Mouse (Mus musculus) kidney, postnatal 25 days (tissue): ENCODE data around the gene Sgcg.
A peak's percentile ranks its signal among the peaks of the same experiment; 100 is the strongest.

Experiments
- DNase-seq, 2 experiments: peaks; one replicate each; pipeline ENCODE4 v3.0.0; 2021; ENCODE audit warnings: mixed read lengths in 2 of 2

Sgcg gene

DNA sequence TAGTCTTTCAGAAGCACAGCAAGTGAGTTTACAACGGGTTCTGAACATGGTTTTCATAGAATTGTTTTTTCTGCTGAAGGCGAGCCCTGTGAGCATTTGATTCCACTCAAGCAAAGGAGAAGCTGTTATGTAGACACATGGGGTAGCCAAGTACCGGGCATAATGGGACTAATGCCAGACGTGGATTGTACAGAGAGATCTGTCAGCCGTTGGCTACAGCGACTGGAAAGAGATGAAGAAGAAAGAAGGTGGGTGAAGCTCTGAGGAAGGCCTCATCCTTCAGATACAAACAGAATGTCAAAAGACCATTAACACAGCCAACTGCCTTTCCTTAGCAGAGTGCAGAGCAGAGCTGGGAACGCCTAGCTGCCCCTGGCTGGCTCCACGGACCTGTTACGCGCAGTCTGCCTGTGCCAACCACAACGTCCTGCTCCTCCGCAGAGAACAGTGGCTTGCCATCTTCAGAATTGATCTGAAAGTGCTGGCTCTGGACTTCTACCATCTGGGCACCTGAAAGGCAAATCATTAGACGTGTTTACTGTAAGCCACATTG, 26.2 kb downstream of the Sgcg start:
- no peak for DNase-seq

DNA sequence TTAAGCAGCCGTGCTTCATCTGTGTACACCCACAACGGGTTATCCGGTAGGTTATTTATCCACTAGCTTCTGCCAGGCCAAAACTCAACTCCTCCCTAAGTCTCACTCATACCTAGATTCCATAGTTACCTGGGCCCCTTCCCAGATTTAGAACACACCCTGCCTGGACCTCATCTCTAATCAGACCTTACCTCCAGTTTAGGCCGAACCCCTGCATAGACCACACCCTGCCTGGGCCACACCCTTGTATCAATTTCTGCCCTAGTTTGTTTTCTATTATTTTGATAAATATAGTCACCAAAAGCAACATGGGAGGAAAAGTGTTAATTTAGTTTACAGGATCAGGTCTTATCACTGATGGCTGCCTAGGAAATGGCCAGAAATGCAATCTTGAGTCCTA, 28.1 kb downstream of the Sgcg start:
- DNase-seq = no peak

DNA sequence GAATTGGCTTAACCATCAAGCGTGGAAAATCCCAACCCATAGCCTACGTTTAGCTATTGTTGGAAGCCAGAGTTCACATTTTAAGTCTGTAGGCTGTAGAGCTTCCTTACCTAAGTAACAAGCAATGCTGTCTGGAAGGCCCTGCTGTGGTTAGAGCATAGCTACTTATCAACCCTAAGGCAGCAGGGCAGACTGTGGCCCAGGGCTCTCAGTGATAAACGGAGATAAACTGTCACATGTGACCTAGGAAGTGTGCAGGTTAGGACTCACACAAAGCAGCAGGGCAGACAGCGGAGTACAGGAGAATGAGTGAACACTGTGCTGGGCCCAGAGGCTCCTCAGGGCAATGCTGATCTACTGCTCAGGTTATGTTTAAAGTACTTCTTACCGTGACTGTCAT, 28.5 kb downstream of the Sgcg start:
- DNase-seq = no peak

DNA sequence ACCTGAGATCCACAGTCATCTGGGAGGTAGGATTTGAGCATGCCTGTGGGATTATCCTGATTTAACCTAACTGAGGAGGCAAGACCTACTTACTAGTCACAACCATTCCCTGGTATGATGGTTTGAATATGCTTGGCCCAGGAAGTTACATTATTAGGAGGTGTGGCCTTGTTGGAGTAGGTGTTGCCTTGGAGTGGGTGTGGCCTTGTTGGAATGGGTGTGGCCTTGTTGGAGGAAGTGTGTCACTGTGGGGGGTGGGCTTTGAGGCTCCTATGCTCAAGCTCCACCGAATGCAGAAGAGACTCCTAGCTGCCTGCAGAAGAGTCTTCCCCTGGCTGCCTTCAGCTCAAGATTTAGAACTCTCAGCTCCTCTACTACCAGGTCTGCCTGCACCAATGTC, 32.1 kb downstream of the Sgcg start:
- DNase-seq = no peak

DNA sequence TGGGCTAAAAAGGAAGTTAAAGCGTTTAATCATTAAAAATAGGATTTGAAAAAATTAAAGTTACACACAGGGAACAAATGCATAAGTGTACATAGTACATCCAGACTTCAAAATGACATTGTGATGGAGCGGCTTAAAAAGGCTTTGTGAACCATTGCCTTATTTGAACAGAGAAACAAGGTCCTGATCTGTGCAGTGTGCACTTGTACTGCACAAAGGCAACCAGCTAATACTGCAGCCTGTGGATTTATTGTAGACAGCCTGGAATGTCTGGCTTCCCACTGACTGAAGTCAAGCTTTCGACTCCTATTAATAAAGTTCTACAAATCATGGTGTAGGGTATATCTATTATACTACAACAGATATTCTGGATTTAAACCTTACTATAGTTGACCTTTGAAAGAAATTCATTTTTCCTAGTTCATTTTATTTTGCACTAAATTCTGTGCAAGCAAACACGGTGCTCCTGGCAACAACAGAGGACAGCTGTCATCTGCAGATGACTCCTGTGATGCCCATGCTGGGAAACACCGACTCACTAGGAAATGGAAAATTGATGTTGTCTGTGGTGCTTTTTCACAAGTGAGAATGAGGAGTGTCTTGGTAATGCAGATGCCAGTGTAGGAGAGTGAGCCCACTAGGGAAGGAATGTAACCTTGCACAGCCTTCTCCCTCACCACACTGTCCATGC, 33.8 kb downstream of the Sgcg start:
- DNase-seq = no peak

DNA sequence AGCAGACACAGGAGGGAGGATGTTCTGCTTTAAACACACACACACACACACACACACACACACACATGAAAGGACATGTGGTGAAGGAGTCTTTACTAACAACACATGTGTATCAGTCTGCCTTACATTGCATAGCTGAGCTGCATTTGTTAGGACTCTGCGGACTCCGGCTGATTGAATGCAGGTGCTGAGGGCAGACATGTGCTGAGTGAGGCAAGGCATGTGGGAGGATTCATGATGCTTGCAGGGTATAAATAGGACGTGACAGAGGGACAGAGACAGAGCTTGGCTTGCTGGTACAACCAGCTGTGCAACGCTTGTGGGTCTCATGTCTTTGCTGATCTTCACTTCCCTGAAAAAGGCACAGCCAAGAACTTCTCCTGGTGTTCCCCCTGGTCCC, 34.5 kb downstream of the Sgcg start:
- DNase-seq = no peak

DNA sequence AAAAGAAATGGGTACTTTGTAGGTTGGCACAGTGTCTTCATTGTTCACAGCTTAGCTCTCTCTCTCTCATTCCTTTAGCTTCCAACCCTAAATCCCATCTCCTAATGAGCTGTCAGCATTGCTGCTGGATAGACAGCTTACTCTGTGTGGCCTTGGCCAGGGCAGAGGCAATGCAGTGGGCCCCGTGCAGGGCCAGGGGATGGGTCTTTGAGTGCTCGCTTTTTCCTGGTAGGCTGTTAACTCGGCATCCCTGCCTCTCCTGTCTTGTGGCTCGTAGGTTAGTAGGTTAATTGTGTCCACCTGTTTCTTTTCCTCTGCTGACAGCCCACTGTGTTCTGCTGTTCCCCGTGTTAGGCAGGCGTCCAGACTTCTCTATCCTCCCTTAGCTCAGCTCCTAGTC, 35.8 kb downstream of the Sgcg start:
- DNase-seq = no peak

DNA sequence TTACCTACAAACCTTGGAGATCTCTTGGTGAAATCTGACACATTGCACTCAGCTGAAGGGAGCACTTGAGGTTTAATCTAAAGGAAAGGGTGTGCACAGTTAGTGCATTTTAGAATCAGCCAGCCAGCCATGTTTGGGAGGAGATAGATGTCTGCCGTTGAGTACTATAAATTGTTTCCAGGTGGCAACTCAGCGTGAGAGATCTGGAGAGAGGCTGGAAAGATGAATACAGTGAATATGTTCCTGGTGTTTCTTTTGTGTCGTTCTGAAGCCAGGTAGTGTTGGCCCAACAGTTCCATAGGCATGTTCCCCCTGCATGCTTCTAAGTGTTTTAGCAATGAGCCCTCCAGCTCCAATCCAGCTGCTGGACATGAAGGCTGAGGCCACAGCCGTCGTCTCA, 37.1 kb downstream of the Sgcg start:
- DNase-seq = no peak

DNA sequence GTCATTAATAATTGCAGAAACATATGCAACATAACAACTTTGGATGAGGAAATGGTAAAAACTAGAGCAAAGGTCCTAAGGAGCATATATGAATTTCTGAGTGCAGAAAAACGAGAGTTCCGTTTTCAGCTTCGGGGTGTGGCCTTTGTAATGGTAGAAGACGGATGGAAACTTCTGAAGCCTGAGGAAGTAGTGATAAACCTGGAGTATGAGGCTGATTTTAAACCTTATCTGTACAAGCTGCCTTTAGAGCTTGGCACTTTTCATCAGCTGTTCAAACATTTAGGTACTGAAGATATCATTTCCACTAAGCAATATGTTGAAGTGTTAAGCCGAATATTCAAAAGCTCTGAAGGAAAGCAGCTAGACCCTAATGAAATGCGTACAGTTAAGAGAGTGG, 46.5 kb downstream of the Sgcg start:
- no peak for DNase-seq

DNA sequence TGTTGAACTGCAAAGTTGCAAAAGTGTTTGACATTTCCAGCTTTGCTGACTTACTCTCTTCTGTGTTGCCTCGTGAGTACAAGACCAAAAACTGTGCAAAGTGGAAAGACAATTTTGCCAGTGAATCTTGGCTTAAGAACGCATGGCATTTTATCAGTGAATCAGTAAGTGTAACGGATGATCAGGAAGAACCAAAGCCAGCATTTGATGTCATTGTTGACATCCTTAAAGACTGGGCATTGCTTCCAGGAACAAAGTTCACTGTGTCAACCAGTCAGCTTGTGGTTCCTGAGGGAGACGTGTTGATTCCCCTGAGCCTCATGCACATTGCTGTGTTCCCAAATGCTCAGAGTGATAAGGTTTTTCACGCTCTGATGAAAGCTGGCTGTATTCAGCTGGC, 48.2 kb downstream of the Sgcg start:
- no peak for DNase-seq

DNA sequence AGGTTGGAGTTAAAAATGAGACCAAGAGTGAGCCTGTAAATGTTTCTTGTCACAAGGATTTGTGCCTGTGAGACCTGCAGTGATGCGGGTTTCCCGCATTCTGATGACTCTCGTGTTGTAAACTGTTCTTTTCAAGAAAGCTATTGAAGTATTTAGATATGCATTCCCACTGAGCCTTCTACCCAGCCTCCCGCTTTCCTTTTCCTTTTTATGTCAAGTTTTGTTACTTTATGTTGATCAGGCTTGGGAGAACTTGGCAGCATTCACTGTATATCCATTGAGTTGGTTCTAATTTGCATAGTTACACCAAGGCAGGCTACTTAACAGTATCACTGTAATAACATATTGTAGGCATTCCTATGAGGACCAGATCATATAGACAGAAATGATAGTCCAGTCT, 63.9 kb downstream of the Sgcg start:
- no peak for DNase-seq

DNA sequence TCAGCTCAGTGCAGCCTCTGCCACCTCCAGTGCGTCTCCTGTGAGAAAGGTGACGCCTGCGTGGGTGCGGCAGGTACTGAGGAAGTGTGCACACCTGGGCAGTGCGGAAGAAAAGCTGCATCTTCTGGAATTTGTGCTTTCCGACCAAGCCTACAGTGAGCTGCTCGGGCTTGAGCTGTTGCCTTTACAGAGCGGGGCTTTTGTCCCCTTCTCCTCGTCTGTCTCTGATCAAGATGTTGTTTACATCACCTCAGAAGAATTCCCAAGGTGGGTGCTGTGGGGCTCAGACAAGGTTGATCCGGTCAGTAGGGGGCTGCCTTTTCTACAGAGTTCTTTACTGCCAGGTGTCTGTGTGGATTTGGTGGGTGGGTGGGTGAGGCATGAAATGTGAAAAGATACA, 66.0 kb downstream of the Sgcg start:
- no peak for DNase-seq

DNA sequence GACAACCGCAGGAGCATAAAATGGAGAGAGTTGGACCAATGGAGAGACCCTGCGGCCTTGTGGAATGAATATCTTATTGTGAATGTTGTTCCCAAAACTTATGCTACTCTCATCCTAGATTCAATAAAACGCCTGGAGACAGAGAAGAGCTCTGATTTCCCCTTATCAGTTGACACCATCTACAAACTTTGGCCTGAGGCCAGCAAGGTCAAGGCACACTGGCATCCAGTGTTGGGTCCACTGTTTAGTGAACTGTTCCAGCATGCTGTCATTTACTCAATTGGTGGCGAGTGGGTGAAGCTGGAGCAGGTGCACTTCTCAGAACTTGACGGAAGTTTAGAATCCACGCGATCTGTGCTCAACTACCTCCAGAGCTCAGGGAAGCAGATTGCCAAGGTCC, 66.4 kb downstream of the Sgcg start:
- no peak for DNase-seq

DNA sequence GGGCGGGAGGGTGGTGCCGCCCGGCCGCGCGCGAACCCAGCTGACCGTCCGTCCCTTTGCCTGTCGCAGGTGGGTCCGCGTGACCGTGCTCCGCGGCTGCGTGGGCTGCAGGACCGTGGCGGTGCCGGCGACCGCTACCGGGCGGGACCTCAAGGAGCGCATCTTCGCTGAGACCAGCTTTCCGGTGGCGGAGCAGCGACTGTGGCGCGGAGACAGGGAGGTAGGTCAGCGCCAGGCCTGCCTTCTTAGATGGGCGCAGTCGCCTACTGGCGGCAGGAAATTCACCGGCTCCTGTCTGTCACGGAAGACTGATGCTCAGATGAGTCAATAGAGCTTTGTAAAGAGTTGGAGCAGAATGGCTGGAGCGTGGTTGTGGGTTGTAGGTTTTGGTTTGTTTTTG, 85.1 kb downstream of the Sgcg start:
- peak; percentile 44 to 70 for DNase-seq

DNA sequence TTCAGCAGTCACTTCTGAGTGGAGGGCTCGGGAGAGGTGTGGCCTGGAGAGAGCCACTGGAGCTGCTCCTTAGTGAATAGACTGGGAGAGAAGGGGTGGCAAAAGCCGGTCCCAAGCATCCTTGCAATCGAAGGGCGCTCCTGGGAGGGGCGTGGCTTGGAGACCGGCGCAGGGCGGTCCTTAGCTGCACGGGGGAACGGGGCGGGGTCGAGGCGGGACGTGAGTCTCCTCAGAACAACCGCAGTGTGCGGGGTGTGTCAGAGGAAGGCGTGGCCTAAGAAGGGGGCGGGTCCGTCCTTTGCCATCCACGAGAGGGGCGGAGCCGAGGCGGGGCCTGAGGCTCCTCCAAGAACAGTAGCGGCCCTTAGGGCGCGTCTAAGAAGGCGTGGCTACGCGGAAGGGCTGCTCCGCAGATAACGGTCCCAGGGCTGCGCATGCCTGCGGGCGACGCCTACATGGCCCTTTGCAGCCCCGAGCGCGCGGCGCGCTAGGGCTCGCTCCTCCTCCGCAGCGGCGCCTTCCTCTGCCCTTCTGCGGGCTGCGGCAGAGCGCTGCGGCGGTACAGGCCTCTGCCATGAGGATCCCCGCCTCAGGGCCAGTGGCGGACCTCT, 85.6 kb downstream of the Sgcg start:
- DNase-seq = peak; percentile 98 to 99

DNA sequence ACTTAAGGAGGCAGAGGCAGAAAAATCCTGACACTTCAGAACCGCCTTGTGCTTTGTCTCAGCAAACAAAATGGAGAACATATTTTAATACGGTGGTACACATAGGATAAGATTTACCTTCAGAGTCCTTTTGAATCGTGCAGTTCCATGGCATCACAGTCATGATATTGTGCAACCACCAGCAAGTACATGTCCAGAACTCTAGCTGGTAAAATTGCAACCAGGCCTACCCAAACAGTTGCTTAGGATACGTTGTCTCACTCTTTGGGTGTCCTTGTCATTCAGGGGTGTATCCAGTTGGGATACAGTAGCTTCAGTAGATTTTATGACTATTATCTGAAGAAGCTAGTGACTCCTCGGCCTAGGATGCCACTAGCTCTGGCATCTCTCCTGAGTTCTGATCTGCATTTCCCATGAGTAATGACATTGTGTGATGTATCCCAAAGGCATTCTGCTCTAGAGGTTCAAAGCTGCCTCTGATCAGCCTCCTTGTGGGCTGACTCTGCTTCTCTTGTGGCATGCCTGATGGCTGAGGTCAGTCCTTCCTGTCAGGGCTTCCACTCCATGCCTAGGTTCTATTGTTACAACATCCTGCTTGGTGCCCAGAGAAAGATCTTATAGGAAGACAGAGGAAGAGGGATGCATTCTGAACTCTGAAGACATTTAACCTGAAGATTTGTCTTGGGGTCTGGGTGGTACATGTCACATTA, 86.9 kb downstream of the Sgcg start:
- DNase-seq = no peak
